Mouse (Mus musculus) heart, postnatal 25 days (tissue): Measurements from ENCODE around the gene Fam213a. TPM values are rescaled to one million over a fixed set of nuclear protein-coding genes. Genes with fewer than 3 reads are reported as not detected.

Source experiments
- DNase-seq: peaks from one replicate; pipeline ENCODE4 v3.0.0; 2022; ENCODE audit warnings: low spot score
- intact Hi-C: fragments of 180-260 bp; cut with DNase I; formaldehyde crosslinking; loops from one replicate; pipeline ENCODE4 v1.15.1; 2025
- total RNA-seq, 2 experiments: library from RNA; stranded (reverse); gene quantifications; 2 replicates each; pipeline ENCODE4 v1.2.3; 2021

Fam213a gene
- total RNA-seq, 2 experiments from 2014 or later, result 16.3 to 17.0 TPM

GRCm38 (mm10) chr14:41006263-41006662, 7.3 kb downstream of the Fam213a start:
- intact Hi-C loops, result no loop called here
- DNase-seq, result no peak

GRCm38 (mm10) chr14:41005716-41006115, 7.9 kb downstream of the Fam213a start:
- intact Hi-C loops, result no loop called here
- no peak for DNase-seq

GRCm38 (mm10) chr14:41004201-41005141, 9.1 kb downstream of the Fam213a start:
- intact Hi-C loops, result no loop called here
- DNase-seq, result no peak

- no peak for DNase-seq
- intact Hi-C loops, result no loop called here
These were observed 12.0 kb downstream of the Fam213a start for GRCm38 (mm10) chr14:41001576-41001975.

GRCm38 (mm10) chr14:41000801-41001200, 12.8 kb downstream of the Fam213a start:
- intact Hi-C loops, result no loop called here

GRCm38 (mm10) chr14:40999904-41000645, 13.5 kb downstream of the Fam213a start:
- intact Hi-C loops, result no loop called here
- no peak for DNase-seq

More at GRCm38 (mm10) chr14:41000801-41001200, 12.8 kb downstream of the Fam213a start:
- DNase-seq, result no peak

- intact Hi-C loops, result no loop called here
- DNase-seq, result no peak
These were observed 17.4 kb downstream of the Fam213a start for GRCm38 (mm10) chr14:40996171-40996570.

GRCm38 (mm10) chr14:40992464-40992863, 21.1 kb downstream of the Fam213a start:
- intact Hi-C loops, result no loop called here
- no peak for DNase-seq

- DNase-seq, result no peak
- intact Hi-C loops, result no loop called here
These were observed 24.8 kb downstream of the Fam213a start for GRCm38 (mm10) chr14:40988780-40989179.

GRCm38 (mm10) chr14:40987184-40987583, 26.4 kb downstream of the Fam213a start:
- DNase-seq, result no peak
- intact Hi-C loops, result no loop called here

- intact Hi-C loops, result no loop called here
- DNase-seq, result no peak
These were observed 28.0 kb downstream of the Fam213a start for GRCm38 (mm10) chr14:40985635-40986034.

- intact Hi-C loops, result loop anchor here (1.0 kb wide), 1 partner anchor 56 kb away; no protein-coding TSS in a partner anchor
- DNase-seq, result no peak
These were observed 33.9 kb downstream of the Fam213a start for GRCm38 (mm10) chr14:40979723-40980122.

- no peak for DNase-seq
- intact Hi-C loops, result loop anchor here (1.0 kb wide), 1 partner anchor 56 kb away; no protein-coding TSS in a partner anchor
These were observed 34.6 kb downstream of the Fam213a start for GRCm38 (mm10) chr14:40979002-40979401.

- no peak for DNase-seq
- intact Hi-C loops, result loop anchor here (1.0 kb wide), 1 partner anchor 56 kb away; no protein-coding TSS in a partner anchor
These were observed 38.4 kb downstream of the Fam213a start for GRCm38 (mm10) chr14:40975127-40975721.

- no peak for DNase-seq
- intact Hi-C loops, result no loop called here
These were observed 45.5 kb downstream of the Fam213a start for GRCm38 (mm10) chr14:40968051-40968450.

- no peak for DNase-seq
- intact Hi-C loops, result no loop called here
These were observed 46.0 kb downstream of the Fam213a start for GRCm38 (mm10) chr14:40967598-40967900.

- intact Hi-C loops, result no loop called here
These were observed 46.6 kb downstream of the Fam213a start for GRCm38 (mm10) chr14:40966862-40967597.

GRCm38 (mm10) chr14:40966392-40966861, 47.2 kb downstream of the Fam213a start, which contains the start of gene Tspan14:
Gene Tspan14, minus strand, starts transcription at chr14:40966807.
- intact Hi-C loops, result no loop called here
- no peak for DNase-seq

More at GRCm38 (mm10) chr14:40966862-40967597, 46.6 kb downstream of the Fam213a start:
- peak; percentile 94 for DNase-seq
